Mouse (Mus musculus): ENCODE results near the gene Mapk3.
A peak's percentile ranks its signal among the peaks of the same experiment; 100 is the strongest.
"Not testable (repeated sequence)": the region's sequence is repeated elsewhere in the genome, so short reads cannot be mapped to it uniquely, and the experiment has no call there.

The Mapk3 gene

GRCm38 (mm10) chr7:126760391-126760802 lies 996 bp downstream of the Mapk3 start:
- DNase-seq, result no peak

DNA sequence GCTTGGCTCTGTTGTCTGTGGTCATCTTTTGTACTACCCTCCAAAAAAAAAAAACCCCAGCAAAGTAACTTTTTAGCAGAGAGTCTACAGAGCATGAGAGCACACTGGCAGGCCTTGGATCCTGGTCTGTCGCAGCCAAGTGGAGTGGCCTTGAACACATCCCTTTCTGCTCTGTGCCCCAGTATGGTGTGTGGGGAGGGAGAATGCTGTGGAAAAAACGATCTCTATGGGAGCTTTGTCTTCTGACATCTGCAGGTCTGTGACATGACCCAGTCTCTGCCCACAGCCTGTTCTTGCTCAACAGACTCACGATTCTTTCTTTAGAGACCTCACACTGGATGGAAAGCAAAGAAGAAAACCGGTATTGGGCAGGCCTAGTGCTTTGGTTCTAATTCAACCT lies 1.6 kb downstream of the Mapk3 start:
- no peak for DNase-seq

- DNase-seq, result no peak
Observed at GRCm38 (mm10) chr7:126761529-126762067, 2.2 kb downstream of the Mapk3 start.

DNA sequence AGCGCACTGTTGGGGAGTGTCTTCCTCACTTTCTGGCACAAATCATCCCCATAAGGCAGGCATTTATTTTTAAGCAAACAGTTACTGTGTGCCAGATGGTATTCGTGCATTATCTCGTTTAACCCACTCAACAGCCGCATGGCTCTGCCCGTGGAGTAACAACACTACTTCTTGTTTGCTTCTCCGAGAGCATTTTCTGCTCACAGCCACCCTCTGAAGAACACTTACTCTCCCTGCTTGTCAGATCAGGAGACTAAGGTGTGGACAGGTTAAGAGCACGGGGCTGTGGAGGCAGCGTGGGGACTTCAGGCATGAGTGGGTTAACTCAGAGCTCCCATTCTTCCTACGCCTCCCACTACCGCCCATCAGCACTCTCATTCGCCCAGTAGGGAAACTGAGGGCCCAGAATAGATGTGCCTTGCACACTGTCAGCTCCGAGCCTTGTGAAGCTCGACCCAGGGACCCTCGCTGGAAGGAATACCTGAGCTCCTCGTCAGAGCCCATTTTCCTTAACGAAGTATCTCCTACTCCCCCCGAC lies 3.1 kb downstream of the Mapk3 start:
- DNase-seq, result no peak

- DNase-seq, result no peak
Observed at GRCm38 (mm10) chr7:126765540-126765939, 6.1 kb downstream of the Mapk3 start.

- DNase-seq, result no peak
Observed at GRCm38 (mm10) chr7:126766201-126766600, 6.8 kb downstream of the Mapk3 start, which contains the start of gene Gdpd3. Gene Gdpd3 (plus strand): TSS chr7:126766334.

DNA sequence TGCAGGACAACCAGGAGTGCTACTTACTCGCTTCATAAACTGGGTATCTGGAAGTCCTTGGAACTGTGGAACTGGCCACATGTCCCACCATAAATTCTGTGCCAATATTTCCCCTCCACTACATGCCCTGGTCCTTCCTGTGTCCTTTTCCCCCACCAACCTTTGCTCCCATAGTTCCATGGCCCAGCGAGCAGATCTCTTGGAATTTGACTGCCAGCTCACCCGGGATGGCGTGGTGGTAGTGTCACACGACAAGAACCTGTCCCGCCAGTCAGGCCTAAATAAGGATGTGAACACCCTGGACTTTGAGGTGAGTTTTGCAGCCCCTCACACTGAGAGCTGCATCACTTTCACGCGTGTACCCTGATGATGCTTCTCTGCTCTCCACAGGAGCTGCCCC lies 7.6 kb downstream of the Mapk3 start:
- no peak for DNase-seq

DNA sequence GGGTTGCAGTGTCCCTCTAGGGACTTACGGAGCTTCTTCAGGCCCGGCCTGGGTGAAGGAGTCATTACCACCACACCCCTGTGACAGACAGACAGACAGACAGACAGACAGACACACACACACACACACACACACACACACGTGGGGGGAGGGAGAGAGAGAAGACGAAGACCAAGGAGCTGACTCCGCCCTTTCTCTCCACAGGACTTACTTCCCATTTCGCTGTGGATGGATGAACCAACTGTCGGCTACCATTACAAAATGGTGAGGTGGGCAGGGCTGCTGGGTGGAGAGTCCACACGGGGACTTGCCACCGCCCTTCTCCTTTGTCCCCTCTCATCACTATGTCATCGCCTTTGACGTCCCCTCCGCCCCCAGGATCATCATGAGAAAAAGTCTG lies 11.4 kb downstream of the Mapk3 start:
- DNase-seq, result no peak

- DNase-seq, result no peak
Observed at GRCm38 (mm10) chr7:126773351-126773750, 13.9 kb downstream of the Mapk3 start.

DNA sequence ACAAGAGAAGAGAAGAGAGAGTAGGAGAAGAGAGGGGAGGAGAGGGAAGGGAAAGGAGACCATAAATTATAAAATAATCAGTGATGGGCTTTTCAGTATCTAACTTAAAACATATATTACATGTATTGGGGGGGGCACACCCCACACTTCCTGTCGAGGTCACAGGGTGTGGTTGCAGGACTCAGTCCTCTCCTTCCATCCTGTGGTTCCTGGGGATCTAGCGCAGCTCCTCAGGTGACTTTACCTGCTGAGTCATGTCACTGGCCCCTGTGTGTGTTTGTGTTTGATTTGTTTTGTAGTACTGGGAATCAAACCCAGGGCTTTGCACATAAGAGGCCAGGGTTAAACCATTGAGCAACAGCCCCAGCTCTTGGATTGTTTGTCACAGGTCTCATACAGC lies 15.1 kb downstream of the Mapk3 start:
- DNase-seq, result no peak

DNA sequence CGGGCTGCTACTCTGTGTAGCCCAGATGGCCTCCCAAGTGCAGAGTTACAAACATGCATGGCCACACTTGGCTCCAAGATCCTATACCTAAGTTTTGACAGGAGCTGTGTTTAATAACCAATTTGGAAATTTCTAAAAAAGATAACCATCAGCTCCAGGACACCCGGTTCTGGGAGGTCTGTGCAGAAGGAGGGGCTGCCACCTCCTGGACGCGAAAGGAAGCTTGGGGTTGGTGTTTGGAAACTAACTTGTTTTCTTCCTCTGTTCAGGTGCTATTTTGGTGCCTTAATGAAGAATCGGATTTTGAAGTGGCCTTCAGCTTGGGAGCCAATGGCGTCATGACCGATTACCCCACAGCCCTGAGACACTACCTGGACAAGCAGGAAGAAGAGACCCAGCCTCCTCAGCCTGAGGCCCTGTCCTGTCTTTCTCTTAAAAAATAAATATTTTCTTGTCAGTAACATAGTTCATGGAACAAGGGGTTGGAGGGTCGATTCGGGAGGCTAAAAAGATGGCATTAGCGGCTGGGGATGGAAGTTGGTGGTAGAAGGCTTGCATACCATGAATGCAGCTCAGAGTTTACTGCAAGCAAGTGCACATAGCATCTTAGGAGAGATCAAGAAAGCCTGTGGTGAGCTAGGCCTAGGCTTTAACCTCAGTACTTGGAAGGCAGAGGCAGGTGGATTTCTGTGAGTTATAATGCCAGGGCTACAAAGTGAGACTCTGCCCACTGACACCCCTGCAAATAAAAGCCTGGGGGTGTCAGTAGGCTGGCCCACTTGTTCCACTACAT lies 16.0 kb downstream of the Mapk3 start:
- DNase-seq, result peak; percentile 39 to 48

GRCm38 (mm10) chr7:126775978-126776234 lies 16.5 kb downstream of the Mapk3 start:
- DNase-seq, result no peak

DNA sequence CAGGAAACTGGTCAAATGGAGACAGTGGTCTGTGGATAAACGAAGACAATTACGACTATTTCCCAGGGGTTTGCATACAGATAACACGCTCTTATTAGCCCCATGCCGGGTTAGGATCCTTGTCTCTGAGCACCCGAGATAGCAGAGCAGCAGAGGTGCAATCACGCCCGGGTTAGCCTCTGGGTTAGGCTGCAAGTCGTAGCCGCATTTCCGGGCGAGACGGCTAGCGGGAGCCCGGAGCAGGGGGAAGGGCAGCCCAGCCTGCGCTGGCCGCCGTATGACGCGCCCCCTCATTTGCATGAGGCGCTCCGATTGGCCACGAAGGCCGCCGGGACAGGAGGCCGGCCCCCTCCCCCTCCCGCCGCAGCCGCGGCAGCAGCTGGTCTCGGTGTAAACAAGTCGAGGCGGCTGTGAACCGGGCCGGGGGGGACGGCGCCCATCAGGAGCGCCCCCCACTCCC lies 17.2 kb downstream of the Mapk3 start, which contains the start of gene Ypel3:
Ypel3 (plus strand) TSS at position 358 of the 460 bp plus-strand sequence.
- peak; percentile 92 to 93 for DNase-seq

DNA sequence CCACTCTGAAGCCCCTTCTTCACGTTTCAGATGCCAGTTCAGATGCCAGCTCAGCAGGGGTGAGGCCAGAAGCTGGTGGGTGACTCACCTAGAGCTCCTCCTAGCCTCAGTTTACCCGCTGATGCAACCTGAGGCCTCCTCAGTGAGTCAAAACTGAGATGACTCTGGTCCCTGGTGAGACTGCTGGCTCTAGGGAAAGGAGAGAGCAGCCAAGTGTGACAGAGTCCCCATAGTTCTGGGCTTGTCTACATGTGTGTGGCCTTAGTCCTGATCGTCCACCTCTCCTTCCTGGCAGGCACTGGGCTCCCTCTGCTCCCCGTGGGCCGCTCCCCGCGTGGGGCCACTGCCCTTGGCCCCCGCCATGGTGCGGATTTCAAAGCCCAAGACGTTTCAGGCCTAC lies 18.1 kb downstream of the Mapk3 start:
- no peak for DNase-seq

- DNase-seq, result no peak
Observed at GRCm38 (mm10) chr7:126778147-126778546, 18.7 kb downstream of the Mapk3 start.

- not testable (repeated sequence) for DNase-seq
Observed at GRCm38 (mm10) chr7:126779101-126779500, 19.7 kb downstream of the Mapk3 start.

- peak; percentile 93 to 94 for DNase-seq
Observed at GRCm38 (mm10) chr7:126779983-126780970, 20.9 kb downstream of the Mapk3 start.

- no peak for DNase-seq
Observed at GRCm38 (mm10) chr7:126780971-126781635, 21.7 kb downstream of the Mapk3 start, which contains the start of gene Tbx6. Gene Tbx6 (plus strand): TSS chr7:126781483.

- DNase-seq, result no peak
Observed at GRCm38 (mm10) chr7:126781661-126782370, 22.4 kb downstream of the Mapk3 start.

- no peak for DNase-seq
Observed at GRCm38 (mm10) chr7:126782693-126783092, 23.3 kb downstream of the Mapk3 start.

DNA sequence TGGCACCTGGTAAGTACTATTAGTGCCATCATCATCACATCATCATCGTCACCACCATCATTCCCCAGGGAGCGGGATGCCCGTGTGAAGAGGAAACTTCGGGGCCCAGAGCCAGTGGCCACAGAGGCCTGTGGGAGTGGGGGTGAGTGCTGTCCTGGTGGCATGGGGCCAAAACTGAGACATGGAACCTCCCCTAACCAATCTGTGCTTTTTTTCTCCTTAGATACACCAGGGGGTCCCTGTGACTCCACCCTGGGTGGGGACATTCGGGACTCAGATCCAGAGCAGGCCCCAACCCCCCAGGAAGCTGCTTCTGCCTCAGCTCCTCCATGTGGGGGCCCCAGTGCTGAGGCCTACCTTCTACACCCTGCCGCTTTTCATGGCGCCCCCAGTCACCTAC lies 25.1 kb downstream of the Mapk3 start:
- DNase-seq, result no peak

GRCm38 (mm10) chr7:126785056-126785455 lies 25.7 kb downstream of the Mapk3 start:
- DNase-seq, result no peak
